Mouse (Mus musculus) granulocyte monocyte progenitor cell, adult 5-6 weeks (primary cell): ENCODE measurements around the gene Chd6. TPM values are rescaled to one million over a fixed set of nuclear protein-coding genes. Genes with fewer than 3 reads are reported as not detected.

ENCODE experiments used
- ATAC-seq: replicated peaks from 2 replicates; pipeline ENCODE4 v1.8.0; 2016; ENCODE audit warnings: mild to moderate bottlenecking, moderate TSS enrichment, inconsistent platforms; ENCODE audit not compliant: poor library complexity, severe bottlenecking
- total RNA-seq, 2 experiments: library from RNA; stranded (forward) in 1 of 2; stranded (reverse) in 1 of 2; fragments of 200-712, 200-1000 nt in 1 of 2; fragments of >200 nt in 1 of 2; fragmentation: Nextera tagmentation in 1 of 2; gene quantifications; 2 replicates each; pipeline ENCODE4 v1.2.3; 2014 to 2017

Gene Chd6
- total RNA-seq, 2 experiments from 2014 or later: 31.9 to 61.1 TPM

- ATAC-seq: no peak
Observed at GRCm38 (mm10) chr2:160901656-160902412, 207.0 kb downstream of the Chd6 start.

Other genes with a start within 250 kb of the Chd6 start
- 5.3 and 16.5 TPM in 2 replicates for gene Zhx3, start 236.1 kb downstream of the Chd6 start, total RNA-seq (2014; fragmentation: Nextera tagmentation)
- 3.9 and 4.4 TPM in 2 replicates for gene Zhx3, start 236.1 kb downstream of the Chd6 start, total RNA-seq (2017)
- gene Lpin3, start 228.4 kb downstream of the Chd6 start, total RNA-seq (2014; fragmentation: Nextera tagmentation): not detected in 2 replicates
- gene Lpin3, start 228.4 kb downstream of the Chd6 start, total RNA-seq (2017): not detected in 2 replicates
- not detected in 2 replicates for gene Emilin3, start 196.7 kb downstream of the Chd6 start, total RNA-seq (2014; fragmentation: Nextera tagmentation)
- gene Emilin3, start 196.7 kb downstream of the Chd6 start, total RNA-seq (2017): not detected in 2 replicates